Mouse (Mus musculus): ENCODE data around the gene Camk2d.

DNA sequence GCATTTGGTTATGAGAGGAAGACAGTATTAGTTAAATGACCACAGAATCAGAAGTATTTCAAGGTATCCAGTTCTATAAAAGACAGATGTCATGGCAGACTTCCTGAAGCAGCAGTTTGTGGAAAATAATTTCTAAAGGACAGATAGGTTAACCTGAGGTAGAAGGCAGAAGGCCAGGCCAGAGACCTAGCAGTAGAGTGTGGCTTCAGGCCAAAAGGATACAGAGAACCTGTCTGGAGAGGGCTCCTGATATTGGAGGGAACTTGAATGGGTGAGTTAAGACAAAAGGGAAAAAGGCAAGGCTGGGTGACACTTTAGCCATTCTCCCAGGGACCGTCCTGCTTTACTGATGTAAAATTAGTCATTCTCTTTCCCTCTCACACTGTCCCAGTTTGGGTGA is 118.2 kb downstream of the Camk2d start:
- TF ChIP-seq CTCF (IDR thresholded peaks at IDR 0.05; ENCODE audit: control insufficient read depth, insufficient read depth, low read length), result no peak
- TF ChIP-seq POLR2A (IDR thresholded peaks at IDR 0.05; ENCODE audit: borderline replicate concordance, control insufficient read depth, low read depth, low read length), result no peak
